Mouse (Mus musculus) kidney, adult 18-20 months (tissue): Measurements from ENCODE around the gene Cldn6.

Source experiments
- DNase-seq: peaks from one replicate; pipeline ENCODE4 v3.0.0; 2021

Gene Cldn6

DNA sequence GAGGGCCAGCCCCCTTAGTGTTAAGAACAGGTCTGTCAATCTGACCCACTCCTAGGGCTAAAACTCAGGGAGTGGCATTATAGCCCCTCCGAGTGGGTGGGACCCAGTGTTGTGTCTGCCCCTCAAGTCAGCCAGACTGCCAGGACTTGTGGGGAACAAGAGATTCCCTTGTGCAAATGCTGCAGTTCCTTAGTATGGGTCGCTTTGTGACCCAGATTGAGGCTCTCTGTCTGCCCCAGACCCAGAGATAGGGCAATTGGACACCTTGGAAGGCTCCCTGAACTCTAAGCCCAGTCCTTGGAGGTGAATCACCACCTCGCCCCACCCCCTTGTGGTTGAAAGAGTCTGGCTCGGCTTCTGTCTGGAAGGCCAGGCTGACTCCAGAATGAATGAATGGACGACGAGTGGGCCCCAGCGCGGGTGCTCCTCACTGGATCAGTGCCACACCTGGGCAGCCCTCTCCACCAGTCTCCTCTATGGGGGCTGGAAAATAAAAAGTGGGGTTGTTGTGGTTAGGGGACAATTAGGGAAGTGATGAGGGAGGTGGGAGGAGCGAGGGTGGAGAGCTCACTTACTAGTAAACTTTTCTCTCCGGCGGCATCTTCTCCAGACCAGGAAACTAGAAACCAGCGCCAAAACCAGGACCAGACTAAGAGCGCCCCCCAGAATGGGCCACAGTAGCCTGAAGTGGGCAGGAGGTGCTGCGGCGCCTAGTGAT is 3.3 kb upstream of the Cldn6 start:
- peak; percentile 60 for DNase-seq

DNA sequence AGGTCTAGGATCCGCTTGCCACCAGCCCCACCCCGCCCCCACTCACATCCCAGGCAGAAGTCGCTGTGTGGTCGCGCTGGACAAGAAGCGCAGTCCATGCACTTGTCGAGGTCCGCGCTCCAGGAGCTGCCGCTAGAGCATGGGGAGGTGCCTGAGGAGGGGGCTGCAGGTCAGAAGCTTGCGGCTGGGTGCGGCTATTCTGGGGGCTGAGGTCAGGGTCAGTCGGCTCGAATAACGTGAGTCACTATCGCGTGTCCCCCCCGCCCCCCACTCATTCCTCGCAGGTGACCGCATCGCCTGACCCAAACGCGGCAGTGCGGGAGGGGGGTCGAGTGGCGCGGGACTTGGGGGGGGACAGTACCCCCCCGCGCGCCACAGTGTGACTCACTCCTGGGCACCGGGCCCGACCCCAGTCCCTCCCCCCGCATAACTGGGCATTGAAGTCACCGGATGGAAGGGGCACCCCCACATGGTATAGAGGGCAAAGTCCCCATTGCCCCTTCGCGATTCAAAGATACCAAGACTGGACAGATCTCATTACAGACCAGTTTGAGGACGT is 2.5 kb upstream of the Cldn6 start:
- DNase-seq, result peak; percentile 42

DNA sequence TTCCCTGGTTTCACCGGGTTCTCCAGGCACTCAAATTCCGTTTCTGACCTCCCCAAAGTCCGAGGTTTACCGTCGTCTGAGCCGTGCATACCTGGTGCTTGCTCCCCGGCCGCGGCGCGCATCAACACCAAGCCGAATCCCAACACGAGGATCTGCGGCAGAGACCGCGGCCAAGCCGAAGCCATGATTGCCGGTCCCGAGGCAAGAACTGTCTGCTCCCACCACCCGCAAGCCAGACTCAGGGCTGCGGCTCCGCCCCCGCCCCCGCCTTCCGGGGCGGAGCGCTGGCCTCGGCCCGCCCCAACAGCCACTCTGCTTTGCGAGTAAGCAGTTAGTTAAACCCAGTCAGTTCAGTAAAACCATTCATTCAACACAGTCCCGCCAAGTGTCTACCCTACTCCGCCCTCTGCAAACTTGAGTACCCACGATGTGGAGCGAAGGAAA is 1.8 kb upstream of the Cldn6 start, which contains the start of gene Tnfrsf12a:
Gene Tnfrsf12a, minus strand, starts transcription at position 233 of the 444 bp plus-strand sequence.
- peak; percentile 90 for DNase-seq

DNA sequence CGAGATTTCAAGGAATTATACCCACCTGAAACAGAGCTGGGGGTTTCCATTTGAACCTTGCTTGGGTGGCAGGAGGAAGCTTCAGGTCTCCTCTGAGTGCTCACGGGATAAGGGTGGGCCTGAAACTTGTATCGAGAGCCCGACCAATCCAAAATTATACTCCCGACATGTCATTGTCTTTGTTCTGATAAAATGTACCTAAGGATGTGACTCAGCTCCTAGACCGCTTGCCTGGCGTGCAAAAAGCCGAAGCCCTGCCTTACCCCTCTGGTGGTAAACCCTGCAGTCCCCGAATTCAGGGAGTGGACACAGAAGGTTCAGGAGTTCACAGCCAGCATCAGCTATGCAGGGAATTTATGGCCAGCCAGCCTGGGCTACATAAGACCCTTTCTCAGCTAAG is 1.3 kb downstream of the Cldn6 start:
- DNase-seq, result no peak

DNA sequence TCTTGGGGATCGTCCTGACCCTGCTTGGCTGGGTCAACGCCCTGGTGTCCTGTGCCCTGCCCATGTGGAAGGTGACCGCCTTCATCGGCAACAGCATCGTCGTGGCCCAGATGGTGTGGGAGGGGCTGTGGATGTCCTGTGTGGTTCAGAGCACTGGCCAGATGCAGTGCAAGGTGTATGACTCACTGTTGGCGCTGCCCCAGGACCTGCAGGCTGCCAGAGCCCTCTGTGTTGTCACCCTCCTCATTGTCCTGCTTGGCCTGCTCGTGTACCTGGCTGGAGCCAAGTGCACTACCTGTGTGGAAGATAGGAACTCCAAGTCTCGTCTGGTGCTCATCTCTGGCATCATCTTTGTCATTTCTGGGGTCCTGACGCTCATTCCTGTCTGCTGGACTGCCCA is 2.0 kb downstream of the Cldn6 start:
- DNase-seq, result no peak

DNA sequence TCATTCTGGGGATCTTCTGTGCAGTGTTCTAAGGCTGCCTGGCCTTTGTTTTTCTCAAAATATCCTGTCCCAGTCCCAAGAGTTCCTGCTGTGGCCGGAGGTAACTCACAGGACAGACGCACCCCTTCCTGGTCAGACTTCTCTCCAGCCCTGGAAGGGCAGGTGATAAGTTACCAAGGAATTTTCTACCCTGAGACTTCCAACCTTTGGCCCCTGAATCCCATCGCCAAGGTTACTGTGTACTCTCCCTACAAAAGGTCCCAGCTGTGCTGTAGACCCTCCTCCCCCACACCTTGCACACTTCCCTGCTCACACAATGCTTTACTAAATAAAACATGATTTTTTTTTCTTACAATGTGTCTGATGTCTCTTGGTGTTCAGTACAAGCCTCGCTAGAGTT is 3.0 kb downstream of the Cldn6 start:
- DNase-seq, result no peak

DNA sequence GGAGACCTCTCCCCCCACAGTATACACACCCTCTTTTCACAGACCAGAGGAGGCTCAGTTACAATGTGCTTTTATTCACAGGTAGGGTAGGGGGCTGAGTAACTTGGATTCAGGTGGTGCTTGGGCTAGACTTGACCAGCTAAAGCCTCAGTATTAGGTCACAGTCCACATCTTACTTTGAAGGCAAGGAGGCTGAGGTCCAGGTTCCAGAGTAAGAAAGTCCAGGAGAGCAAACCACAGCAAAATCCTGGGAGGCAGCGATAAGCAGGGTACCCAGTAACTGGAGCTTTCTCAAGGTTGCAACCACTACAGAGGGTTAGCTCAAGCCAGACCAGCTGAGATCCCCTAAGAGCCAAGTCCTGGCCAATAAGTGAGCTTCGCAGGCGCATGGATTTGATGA is 3.5 kb downstream of the Cldn6 start:
- DNase-seq, result peak; percentile 13

DNA sequence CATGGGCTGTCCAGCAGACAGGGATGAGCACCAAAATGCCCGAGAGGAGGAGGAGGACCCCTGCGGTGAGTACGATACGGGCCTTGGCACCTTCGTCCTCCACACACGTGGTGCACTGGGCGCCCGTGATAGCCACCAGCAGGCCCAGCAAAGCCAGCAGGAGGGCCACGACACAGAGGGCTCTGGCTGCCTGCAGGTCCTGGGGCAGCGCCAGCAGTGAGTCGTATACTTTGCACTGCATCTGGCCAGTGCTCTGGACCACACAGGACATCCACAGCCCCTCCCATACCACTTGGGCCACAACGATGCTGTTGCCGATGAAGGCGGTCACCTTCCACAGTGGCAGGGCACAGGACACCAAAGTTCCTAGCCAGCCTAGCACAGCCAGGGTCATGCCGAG is 4.2 kb downstream of the Cldn6 start:
- DNase-seq, result no peak

DNA sequence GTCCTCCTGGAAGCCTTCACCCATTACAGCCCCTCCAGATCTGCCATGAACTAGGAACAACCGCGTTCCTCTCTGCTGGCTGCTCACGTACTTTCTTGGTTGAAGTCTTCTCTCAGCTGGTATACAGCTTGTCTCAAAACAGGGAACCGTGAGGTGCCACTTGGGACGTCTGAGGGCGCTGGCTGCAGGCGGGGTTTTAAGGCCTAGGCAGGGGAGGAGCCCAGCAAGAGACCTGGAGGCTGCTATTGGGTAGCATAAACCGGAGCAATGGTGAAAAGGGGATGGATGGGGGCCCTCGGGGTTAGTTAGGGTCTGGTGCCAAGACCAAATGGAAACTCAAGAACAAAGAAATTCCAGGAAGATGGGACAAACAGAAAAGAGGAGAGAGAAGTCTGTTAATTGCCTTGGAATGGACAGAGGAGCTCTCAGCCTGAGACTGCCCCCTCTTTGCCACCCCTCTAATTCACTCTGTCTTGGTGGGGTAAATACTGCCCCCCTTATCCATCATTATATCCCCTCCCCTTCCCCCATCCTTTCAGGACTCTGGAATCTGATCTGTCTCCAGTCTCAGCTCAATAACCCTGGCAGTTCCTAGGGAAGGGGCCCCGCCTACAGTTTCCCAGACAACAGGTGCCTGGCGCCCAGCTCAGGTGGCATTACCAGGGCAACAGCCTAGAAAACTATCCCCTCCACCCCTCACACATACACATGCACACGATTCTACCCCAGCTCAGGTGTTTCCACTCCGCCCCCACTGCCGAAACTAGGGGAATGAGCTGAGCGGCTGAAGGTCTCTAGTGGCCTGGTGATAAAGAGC is 5.0 kb downstream of the Cldn6 start, which contains the start of gene Cldn9:
Gene Cldn9, minus strand, starts transcription at position 171 of the 817 bp plus-strand sequence.
- peak; percentile 7 for DNase-seq

DNA sequence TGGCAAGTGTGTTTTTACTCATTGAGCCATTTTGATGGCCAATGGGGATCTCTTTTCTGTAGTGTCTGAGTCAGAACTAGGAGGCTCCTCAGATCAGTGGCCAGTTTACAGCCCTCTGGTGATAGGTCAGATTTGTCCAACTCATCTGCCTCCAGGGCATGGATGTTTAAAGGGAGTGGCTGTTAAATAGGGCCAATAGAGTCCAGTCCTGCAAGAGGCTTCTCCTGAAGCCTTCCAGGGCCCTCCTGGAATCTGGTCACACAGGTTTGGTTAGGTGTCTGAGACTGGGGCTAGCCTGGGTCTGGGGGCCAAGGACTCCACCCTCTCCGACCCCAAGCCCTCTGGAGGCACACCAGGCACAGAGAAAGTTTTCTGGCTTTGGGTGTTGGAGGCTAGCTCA is 15.4 kb downstream of the Cldn6 start:
- no peak for DNase-seq

DNA sequence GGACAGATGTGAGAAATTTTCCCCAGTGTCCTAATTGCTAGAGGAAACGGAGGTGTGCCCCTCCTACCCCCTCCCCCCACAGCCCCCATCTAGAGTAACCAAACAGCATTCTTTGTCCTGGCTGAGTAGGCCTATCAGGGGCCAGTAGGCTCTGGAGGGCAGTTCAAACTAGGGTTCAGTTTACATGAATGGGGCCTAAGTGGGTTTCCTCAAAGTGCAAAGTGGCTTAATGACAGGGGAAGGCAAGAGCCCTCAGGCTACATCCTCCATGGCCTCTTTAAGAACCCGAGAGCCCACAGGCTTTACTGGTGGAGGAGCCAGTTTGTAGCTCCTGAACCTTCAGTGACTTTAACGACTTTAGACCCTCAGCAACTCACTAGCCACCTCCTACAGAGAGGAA is 16.8 kb downstream of the Cldn6 start:
- no peak for DNase-seq

DNA sequence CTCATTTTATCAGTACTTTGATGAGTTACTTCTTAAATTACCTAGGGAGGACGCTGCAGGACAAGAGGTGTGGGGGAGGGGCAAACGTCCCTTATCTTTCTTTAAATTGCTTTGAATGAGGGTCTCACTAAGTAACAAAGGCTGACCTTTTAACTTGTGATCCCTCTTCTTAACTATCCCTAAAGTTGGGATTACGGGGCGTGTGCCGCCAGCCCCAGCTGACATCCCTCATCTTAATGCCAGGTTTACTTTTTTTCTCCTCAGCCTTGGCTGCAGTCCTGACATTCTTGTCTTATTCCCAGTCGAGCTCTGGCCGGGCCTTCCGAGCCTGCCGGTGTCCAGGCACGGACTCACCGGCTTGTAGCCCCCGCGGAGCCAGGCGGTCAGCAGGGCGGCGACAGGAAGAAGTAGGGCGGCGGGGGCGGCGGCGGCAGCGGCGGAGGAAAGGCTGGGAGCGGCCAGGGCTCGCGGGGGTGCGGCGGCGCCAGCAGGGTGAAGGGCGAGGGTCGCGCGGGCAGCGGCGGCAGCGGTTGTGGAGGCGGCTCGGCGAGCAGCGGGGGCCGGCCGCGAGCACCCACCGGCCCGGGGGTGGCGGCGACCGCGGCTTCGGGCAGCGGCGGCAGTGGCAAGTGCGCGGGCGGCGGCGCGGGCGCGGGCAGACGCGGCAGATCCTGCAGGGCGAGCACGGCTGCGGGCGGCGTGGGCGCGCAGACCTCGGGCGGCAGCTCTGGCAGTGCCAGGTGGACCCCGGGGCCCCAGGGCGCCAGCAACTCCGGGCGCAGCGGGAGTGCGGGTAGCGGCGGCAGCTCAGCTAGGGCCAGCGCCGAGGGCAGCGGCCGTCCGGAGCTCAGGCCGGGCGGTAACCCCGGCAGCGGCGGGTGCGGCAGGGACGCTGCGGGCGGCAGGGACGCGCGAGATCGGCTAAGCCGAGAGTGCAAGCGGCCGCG is 20.4 kb downstream of the Cldn6 start:
- DNase-seq, result peak; percentile 51

DNA sequence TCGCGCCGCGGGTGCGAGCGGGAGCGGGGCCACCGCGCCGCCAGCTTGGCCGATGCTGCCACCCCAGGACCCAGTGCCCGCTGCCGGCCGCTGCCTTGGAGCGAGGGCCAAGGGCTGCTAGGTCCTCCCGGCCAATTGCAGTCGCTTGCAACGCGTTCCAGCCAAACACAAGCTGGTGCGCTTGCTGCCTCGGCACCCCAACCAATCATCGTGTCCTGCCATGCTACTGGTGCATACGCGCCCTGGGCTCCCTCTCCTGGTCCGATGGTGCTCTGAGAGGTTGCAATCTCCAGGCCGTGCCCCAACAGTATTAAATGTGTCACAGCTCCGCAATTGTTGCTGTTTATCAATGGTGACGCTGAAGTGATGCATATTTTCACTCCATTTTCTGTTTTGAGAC is 21.0 kb downstream of the Cldn6 start:
- peak; percentile 91 for DNase-seq

DNA sequence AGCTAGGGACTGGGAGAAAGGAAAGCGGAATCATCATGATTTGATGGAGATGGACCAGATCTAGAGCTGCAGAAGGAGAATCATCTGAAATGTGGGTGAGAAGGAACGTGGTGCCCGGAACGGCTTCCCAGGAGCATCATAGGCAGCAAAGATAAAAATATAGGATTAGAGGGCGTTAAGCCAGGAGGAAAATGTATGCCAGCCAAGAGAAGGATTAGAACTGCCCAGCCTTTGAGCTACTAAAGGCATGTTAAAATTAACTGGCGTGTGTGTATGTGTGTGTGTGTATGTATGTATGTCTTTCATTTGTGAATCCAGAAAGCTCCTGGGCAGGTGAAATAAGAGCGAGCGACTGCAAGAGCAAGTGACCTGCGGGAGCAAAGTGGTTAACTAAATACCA is 24.3 kb downstream of the Cldn6 start:
- DNase-seq, result no peak

DNA sequence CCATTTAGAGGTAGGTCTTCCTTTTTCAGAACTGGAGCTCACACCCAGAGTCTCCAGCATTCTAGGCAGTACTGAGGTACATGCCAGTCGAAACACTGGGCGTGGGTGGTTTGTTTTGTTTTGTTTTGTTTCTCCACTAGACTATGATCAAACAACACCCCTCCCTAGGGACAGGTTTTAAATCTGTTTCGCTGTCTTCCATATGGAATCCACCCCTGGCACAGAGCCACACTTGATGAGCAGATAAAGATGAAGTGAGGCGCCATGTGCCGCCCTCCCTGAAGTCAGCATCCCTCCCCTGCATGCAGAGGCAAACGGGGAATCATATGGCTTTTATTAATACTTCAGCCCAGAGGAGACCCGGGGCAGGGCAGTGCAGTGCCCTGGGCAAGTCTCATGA is 25.7 kb downstream of the Cldn6 start:
- no peak for DNase-seq

DNA sequence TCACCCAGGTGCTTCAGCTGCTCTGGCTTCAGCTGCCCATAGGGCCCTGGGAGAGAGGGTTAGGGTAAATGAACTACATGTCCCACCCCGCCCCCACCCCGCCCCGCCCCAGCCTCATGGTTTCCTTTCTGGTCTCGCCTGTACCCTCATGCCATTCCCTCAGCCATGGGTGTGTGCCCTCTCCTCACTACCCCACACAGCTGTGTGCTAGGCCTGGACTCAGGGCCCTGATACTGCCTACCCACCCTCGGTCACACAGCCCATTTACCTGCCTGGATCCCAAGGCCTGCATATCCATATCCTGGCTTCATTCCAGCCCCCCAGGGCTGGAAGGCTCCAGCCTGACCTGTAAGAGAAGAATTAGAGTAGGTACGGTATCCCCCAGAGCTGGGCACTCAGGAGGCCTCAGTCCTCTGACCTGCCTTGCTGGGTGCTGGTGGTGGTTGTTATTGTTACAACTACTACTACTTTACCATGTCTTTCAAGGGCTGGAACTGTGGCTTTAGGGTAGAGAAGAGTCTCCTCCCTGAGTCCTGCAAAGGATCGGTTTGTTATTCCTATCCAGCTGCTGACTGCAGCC is 26.6 kb downstream of the Cldn6 start:
- DNase-seq, result no peak

DNA sequence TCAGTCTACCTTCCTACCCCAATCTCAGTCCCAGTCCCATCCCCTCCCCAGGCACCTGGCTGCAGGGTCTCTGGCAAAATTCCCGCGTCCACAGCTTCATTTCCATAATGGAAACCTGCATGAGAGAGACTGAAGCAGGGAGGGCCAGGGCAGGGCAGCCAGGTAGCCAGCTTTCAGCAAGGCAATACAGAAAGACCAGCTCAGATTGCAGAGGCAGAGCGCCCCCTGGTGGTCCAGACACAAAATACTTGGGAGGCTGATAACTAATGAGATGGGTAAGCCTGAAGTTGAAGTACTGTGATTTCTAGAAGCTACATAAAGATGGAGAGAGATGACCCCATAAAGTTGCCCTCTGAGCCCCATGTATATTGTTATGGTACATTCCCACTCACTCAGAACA is 27.2 kb downstream of the Cldn6 start:
- peak; percentile 80 for DNase-seq

DNA sequence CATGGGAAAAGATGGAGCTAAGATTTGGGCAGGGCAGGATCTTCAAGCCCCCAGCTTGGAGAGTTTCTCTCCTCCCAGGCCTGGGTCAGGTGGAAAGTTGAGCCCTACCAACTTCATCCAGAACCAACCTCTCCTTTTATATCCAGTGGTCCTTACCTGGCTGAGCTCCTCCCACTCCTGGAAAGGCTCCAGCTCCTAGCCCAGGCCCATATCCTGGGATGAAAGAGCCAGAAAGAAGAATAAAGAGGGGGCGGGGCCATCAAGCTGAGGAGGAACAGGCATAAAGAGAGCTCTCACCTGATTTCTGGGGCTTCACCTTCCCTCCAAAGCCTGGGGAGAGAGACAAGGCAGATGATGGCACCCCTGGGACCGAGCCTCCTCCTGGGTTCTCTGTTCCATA is 38.0 kb downstream of the Cldn6 start:
- no peak for DNase-seq

DNA sequence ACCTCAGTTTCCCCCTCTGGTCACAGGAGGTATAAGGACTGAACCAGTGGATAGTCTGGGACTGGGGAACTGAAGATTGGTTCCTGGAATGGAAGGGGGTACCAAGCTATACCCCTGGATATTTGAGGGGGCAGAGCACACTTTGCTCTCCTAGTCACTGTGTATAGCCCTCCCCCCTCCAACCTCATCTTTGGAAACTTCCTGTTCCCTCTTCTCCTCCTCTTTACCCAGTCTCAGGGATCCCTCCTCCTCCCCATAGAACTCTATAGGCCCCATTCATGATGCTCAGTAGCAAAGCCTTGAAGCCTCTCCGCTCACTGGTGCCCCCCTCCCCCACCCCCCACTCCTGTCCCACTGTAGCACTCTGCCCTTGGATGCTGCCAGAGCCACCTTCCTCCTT is 40.4 kb downstream of the Cldn6 start:
- DNase-seq, result no peak

DNA sequence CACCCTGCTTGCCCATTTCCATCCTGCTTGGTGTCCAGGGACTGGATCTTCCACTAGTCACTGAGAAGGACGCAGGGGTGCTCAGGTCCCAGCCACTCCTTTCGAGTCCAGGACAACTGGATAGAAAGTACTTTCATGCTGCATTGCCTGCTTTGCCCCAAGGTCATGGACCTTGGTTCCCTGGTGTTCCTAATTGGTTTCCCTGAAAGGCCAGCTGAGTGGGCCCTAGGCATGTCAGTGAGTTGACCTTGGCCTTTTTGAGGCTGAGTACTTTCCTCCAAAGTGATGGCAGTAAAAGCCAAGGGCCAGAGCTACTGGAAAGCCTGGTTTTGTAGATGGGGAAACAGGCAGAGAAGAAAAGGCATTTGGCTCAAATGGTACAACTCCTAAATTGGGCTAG is 42.8 kb downstream of the Cldn6 start:
- DNase-seq, result no peak

DNA sequence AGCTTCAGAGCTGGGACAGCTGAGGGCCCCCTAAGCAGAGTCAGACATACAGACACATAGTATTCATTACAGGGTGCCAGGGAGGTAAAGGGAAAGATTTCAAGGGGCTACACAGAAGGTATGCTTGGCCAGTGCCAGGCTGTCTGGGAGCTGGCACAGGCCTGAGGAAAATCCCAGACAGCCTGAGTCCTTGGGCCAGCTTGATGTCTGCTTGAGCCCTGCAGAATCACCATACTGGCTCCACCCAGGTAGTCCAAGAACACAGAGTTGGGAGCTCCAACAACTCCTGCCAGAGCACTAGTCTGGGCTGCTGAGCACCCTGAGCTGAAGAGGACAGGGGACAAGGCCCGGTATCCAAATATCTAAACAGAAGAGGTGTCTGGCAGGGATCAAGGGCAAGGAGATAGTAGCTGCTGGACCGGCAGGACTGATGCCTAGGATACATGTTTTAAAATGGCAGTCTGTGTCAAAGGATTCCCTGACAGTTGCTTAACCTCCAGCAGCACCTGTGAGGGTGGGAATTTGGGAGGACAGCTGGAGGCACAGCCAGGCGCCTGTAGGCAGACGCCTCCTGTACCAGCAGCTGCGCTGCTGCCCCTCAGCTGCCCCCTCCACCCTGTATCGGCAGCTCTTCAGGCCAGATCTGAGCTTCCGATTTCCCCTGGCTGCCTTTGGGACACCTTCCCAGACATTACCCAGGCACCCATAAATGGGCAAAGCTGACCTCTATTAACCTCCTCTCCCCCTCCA is 43.5 kb downstream of the Cldn6 start, which contains the start of gene 1520401A03Rik:
Gene 1520401A03Rik, minus strand, starts transcription at position 408 of the 750 bp plus-strand sequence.
- DNase-seq, result no peak
